Mouse (Mus musculus) C3H10T1/2 (cell line): ENCODE measurements around the gene Mgat3. TPM values are rescaled to one million over a fixed set of nuclear protein-coding genes. Genes with fewer than 3 reads are reported as not detected.

ENCODE experiments used
- polyA plus RNA-seq, 2 experiments: library from polyadenylated mRNA; unstranded; fragments of >200 nt; fragmentation: generic; extraction: Trizol; gene quantifications; one replicate each; pipeline ENCODE4 v1.2.1; 2012; ENCODE audit warnings: missing spikeins in 2 of 2

The Mgat3 gene
- polyA plus RNA-seq, result 10 to 100 TPM in 1 of 2 experiments, under 1 TPM in 1; 0.87 to 14.9 TPM

DNA sequence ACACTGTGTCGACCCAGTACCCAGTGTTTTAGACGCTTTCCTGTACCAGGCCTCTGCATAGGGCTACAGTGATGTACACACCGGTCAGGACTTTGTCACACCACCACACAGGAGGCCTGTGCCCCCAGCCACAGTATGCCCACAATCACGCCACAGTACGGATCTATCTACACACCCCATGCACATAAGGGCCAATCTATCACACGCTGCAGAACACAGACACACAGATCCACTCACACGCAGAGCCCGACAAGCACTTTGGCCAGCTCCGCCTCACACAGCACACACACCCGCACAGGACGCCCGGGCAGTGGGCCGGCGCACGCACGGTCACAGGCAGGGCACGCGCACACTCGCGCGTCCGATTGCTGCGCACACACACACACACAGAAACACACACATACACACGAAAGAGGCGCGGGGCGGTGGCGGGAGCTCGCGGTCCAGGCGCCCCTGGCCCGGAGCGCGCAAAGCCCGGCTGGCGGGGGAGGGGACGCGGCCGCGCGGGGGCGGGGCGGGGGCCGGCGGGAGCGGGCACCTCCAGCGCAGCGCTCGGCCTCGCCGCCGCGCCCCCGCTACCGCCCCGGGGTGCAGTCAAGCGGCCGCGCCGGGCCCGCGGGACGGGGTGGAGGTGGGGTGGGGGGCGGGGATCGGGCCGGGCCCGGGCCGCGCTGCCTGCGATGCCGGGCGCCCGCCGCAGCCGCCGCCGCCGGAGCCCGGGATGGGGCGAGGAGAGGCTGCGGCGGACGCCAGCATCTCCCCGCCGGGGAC lies at the start of gene Mgat3:
Gene Mgat3 (plus strand): TSS at position 721 of the 771 bp plus-strand sequence.

GRCm38 (mm10) chr15:80132993-80133586 lies 40.4 kb upstream of the Mgat3 start, which contains the start of gene Tab1:
TSS of gene Tab1 (plus strand) at chr15:80133127.

GRCm38 (mm10) chr15:80233733-80234509 lies 60.4 kb downstream of the Mgat3 start, which contains the start of gene Mief1:
TSS of gene Mief1 (plus strand) at chr15:80234018.

DNA sequence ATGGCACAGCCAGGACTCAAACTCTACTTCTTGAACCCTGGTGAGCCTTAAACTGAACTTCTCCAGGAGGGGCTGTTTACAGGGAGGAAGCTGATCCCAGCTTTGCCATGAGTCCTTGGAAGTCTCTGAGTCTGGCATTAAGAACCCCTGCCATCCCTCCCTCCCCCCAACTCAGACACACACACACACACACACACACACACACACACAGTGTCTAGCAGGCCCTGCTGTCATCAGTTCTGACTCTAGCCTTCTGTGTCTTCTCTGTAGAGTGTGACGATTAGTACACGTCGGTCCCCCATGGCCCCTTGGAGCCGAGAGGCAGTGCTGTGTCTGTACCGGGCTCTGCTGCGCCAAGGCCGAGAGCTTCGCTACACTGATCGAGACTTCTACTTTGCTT lies 62.0 kb downstream of the Mgat3 start, which contains the start of gene AC140267.1:
Gene AC140267.1 (plus strand): TSS at position 301 of the 400 bp plus-strand sequence.

GRCm38 (mm10) chr15:80254847-80255645 lies 81.5 kb downstream of the Mgat3 start, which contains the start of gene Atf4:
TSS of gene Atf4 (plus strand) at chr15:80255184.

DNA sequence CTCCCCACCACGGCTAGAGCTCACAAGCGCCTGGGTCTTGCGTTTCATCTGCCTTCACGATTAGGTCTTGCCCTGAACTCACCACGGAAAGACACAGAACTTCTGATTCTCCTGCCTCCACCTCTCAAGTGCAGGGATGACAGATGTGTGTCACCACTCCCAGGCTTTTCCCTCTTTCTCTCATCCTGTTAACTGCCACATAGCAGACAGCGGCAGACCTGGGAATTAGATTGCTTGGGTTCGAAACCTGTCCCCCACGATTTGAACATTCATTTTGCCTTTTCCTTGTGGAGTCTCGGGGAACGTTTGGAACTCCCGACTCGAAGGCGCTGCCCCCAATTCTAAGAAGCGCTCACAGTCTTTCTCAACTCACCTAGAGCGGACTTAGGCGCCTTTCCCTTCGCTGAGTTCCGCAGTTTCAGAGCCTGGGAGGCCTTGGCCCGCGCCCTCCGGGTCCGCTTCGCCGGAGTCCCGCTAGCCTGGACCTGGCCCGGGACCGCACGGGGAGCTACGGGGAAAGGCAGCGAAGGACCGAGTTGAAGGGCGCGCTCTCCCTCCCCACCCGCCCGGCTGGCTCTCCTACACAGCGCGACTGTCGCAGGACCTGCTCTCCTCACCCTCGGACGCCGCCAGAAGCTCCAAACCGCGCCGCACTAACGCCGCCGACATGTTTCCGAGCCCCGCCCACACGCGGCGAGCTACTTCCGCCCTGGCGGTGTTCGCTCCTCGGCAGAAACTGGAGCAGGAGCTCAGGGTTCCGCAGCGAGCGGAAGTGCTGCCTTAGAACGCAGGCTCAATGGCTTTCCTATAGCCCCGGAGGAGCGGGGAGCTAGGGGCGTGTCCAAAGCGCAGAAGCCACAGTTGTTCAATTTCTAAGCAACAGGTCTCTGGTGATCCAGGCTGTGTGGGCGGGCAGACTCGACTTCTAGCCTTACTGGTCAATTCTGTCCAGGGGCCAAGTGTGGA lies 90.4 kb downstream of the Mgat3 start, which contains the start of gene Rps19bp1:
Gene Rps19bp1 (minus strand): TSS at position 706 of the 966 bp plus-strand sequence.

Other genes starting within 250 kb of the Mgat3 start
- 1 to 10 TPM in 1 of 2 experiments, under 1 TPM in 1; 0.75 to 5.3 TPM for gene Cbx7, start 202.6 kb upstream of the Mgat3 start, polyA plus RNA-seq
- 10 to 100 TPM in 1 of 2 experiments, 1 to 10 TPM in 1; 6.5 to 19.0 TPM for gene Pdgfb, start 158.7 kb upstream of the Mgat3 start, polyA plus RNA-seq
- gene Syngr1, start 82.4 kb upstream of the Mgat3 start, polyA plus RNA-seq, result 1 to 10 TPM; 2.6 to 3.1 TPM
- 1,000 to 10,000 TPM; 1,331 to 1,929 TPM for gene Rpl3, start 81.9 kb upstream of the Mgat3 start, polyA plus RNA-seq
- 10 to 100 TPM; 14.0 to 40.8 TPM for gene Tab1, start 40.6 kb upstream of the Mgat3 start, polyA plus RNA-seq
- 10 to 100 TPM in 1 of 2 experiments, 1 to 10 TPM in 1; 3.2 to 12.6 TPM for gene Mief1, start 60.3 kb downstream of the Mgat3 start, polyA plus RNA-seq
- not detected for gene AC140267.1, start 62.1 kb downstream of the Mgat3 start, polyA plus RNA-seq
- gene Atf4, start 81.5 kb downstream of the Mgat3 start, polyA plus RNA-seq, result 100 to 1,000 TPM in 1 of 2 experiments, 10 to 100 TPM in 1; 57.6 to 171 TPM
- 100 to 1,000 TPM in 1 of 2 experiments, 10 to 100 TPM in 1; 99.4 to 175 TPM for gene Rps19bp1, start 90.6 kb downstream of the Mgat3 start, polyA plus RNA-seq
- gene Cacna1i, start 113.5 kb downstream of the Mgat3 start, polyA plus RNA-seq, result under 1 TPM in 1 of 2 experiments, not detected in 1; under 0.01 TPM